42 mouse cellular contexts compared by ENCODE assay signal in genomic region chr15:6469384-6469783, GRCm38 (mm10). TPM values are rescaled to one million over a fixed set of nuclear protein-coding genes. Genes with fewer than 3 reads are reported as not detected.
"Had no signal": no experiment of that assay in that cellular context is flagged by ENCODE, and none has a peak within 500 bp of the region (broad histone marks: within the 10 kb centered on the region; RNA-seq: fewer than 3 reads in every experiment).

No protein-coding gene starts in this region.

- ATAC-seq: hindbrain, embryonic 16.5 days; hindbrain, postnatal 0 days; intestine, embryonic 15.5 days; intestine, embryonic 16.5 days; intestine, postnatal 0 days had no signal

- H3K36me3 ChIP-seq: heart, embryonic 10.5 days; heart, embryonic 12.5 days; heart, embryonic 13.5 days; heart, embryonic 15.5 days; hindbrain, embryonic 10.5 days; hindbrain, embryonic 12.5 days; hindbrain, embryonic 13.5 days; hindbrain, embryonic 15.5 days; intestine, embryonic 15.5 days; kidney, embryonic 15.5 days had no signal

- H3K27me3 ChIP-seq: heart, embryonic 12.5 days; heart, embryonic 13.5 days; heart, embryonic 15.5 days; hindbrain, embryonic 12.5 days; hindbrain, embryonic 13.5 days; hindbrain, embryonic 15.5 days; intestine, embryonic 15.5 days; kidney, embryonic 15.5 days had no signal

- H3K4me1 ChIP-seq: heart, embryonic 10.5 days; heart, embryonic 12.5 days; heart, embryonic 13.5 days; heart, embryonic 15.5 days; hindbrain, embryonic 10.5 days; hindbrain, embryonic 12.5 days; hindbrain, embryonic 13.5 days; hindbrain, embryonic 15.5 days; intestine, embryonic 15.5 days; kidney, embryonic 15.5 days had no signal

- H3K27ac ChIP-seq: heart, embryonic 10.5 days; heart, embryonic 13.5 days; heart, embryonic 15.5 days; hindbrain, embryonic 10.5 days; hindbrain, embryonic 12.5 days; hindbrain, embryonic 13.5 days; hindbrain, embryonic 14.5 days; hindbrain, embryonic 15.5 days; hindbrain, postnatal 0 days; intestine, embryonic 15.5 days; kidney, embryonic 15.5 days; kidney, postnatal 0 days; layer of hippocampus, adult 2 months had no signal

- H3K9ac ChIP-seq: heart, embryonic 12.5 days; heart, embryonic 13.5 days; heart, embryonic 15.5 days; hindbrain, embryonic 12.5 days; hindbrain, embryonic 13.5 days; hindbrain, embryonic 14.5 days; hindbrain, embryonic 15.5 days; intestine, embryonic 15.5 days; kidney, embryonic 15.5 days had no signal

- H3K9me3 ChIP-seq: heart, embryonic 10.5 days; heart, embryonic 12.5 days; heart, embryonic 13.5 days; heart, embryonic 15.5 days; hindbrain, embryonic 10.5 days; hindbrain, embryonic 12.5 days; hindbrain, embryonic 13.5 days; hindbrain, embryonic 15.5 days; intestine, embryonic 15.5 days; kidney, embryonic 15.5 days had no signal

- H3K4me3 ChIP-seq: heart, embryonic 10.5 days; heart, embryonic 12.5 days; heart, embryonic 13.5 days; heart, embryonic 15.5 days; hindbrain, embryonic 10.5 days; hindbrain, embryonic 12.5 days; hindbrain, embryonic 13.5 days; hindbrain, embryonic 15.5 days; intestine, embryonic 15.5 days; kidney, embryonic 15.5 days; layer of hippocampus, adult 2 months had no signal

- DNase-seq: heart, postnatal 10 days; heart, postnatal 14 days; heart, postnatal 36 days; heart, postnatal 4 days; kidney, adult 11 months; kidney, adult 18-20 months; kidney, adult 2 months; kidney, adult 8-10 months; kidney, adult 9 months; kidney, postnatal 10 days; kidney, postnatal 14 days; kidney, postnatal 25 days; kidney, postnatal 36 days; kidney, postnatal 4 days; layer of hippocampus, adult 9-11 months; layer of hippocampus, postnatal 36 days had no signal

- H3K4me2 ChIP-seq: heart, embryonic 11.5 days; heart, embryonic 12.5 days; heart, embryonic 13.5 days; heart, embryonic 15.5 days; hindbrain, embryonic 12.5 days; hindbrain, embryonic 13.5 days; hindbrain, embryonic 14.5 days; hindbrain, embryonic 15.5 days; intestine, embryonic 15.5 days; kidney, embryonic 15.5 days had no signal

RNA-seq across cellular contexts. Expression of gene C9, which starts 24.3 kb away (rescaled TPM):
- polyA plus RNA-seq: heart, embryonic 10.5 days; heart, embryonic 11.5 days; heart, embryonic 12.5 days; heart, embryonic 13.5 days; heart, embryonic 14.5 days; heart, embryonic 15.5 days; heart, embryonic 16.5 days; heart, postnatal 0 days; hindbrain, embryonic 10.5 days; hindbrain, embryonic 11.5 days; hindbrain, embryonic 12.5 days; hindbrain, embryonic 13.5 days; hindbrain, embryonic 14.5 days; hindbrain, embryonic 15.5 days; hindbrain, embryonic 16.5 days; hindbrain, postnatal 0 days; inflammation-experienced regulatory T-cells, adult 6 months; kidney, adult 2 months; kidney, embryonic 14.5 days; kidney, embryonic 16.5 days; large intestine, adult 2 months had no signal
